Mouse (Mus musculus): Measurements from ENCODE around the gene Bcl2l11.

- no peak for TF ChIP-seq CTCF (IDR thresholded peaks at IDR 0.05; ENCODE audit: control insufficient read depth, insufficient read depth, low read length)
- TF ChIP-seq POLR2A (IDR thresholded peaks at IDR 0.05; ENCODE audit: borderline replicate concordance, control insufficient read depth, low read depth, low read length), result no peak
Measured at GRCm38 (mm10) chr2:128169972-128170371, 44.1 kb downstream of the Bcl2l11 start.

Data from bone marrow, adult 2 months (tissue).